Mouse (Mus musculus) stomach, postnatal 0 days (tissue): ENCODE data around the gene Slc12a7.

Experiments used
- CTCF ChIP-seq: IDR thresholded peaks from 2 replicates; pipeline ENCODE4 v1.5.1; 2016; ENCODE audit warnings: antibody characterized with exemption, low read depth, mild to moderate bottlenecking, moderate library complexity
- EP300 ChIP-seq: optimal IDR thresholded peaks from 2 replicates; pipeline ENCODE3; 2016; ENCODE audit warnings: antibody characterized with exemption

DNA sequence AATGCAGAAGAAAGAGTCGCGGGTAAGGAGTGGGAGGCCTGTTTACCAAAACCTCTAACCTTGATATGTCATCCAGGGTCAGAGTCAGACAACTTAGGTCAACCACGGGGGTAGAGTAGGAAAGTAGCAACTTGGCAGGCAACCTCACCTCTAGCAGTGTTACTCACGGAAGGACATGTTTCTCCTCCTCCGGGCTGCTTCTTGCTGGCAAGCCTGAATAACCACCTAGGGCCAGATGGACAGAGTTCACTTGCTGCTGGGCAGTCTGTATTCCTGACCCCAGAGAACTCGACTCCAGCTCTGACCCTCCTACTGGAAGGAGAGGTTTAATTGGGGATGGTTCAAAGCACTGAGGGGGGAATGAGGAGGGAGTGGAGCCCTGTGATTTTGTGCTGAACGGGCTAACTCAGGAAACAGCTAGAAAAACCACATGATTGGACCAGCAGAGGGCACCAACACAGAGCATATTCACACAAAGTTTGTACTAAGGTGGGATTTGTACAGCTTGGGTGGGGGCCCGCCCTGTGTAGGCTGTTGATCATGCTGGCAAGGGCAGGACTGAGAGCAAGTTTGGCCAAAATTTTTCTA lies 9.7 kb upstream of the Slc12a7 start:
- peak; percentile 80 for TF ChIP-seq CTCF
- no peak for TF ChIP-seq EP300
